Mouse (Mus musculus) liver (tissue): ENCODE data around the gene Ccdc87.
"Not testable (repeated sequence)": the region's sequence is repeated elsewhere in the genome, so short reads cannot be mapped to it uniquely, and the experiment has no call there.

Experiments used
- DNase-seq: peaks from one replicate; pipeline ENCODE4 v3.0.0-alpha.2; 2020; ENCODE audit warnings: mixed read lengths

The Ccdc87 gene

GRCm38 (mm10) chr19:4840848-4841247 lies 1.7 kb downstream of the Ccdc87 start:
- no peak for DNase-seq

- DNase-seq = no peak
Measured at GRCm38 (mm10) chr19:4842611-4843010, 3.4 kb downstream of the Ccdc87 start.

- DNase-seq = no peak
Measured at GRCm38 (mm10) chr19:4845846-4846245, 6.7 kb downstream of the Ccdc87 start.

DNA sequence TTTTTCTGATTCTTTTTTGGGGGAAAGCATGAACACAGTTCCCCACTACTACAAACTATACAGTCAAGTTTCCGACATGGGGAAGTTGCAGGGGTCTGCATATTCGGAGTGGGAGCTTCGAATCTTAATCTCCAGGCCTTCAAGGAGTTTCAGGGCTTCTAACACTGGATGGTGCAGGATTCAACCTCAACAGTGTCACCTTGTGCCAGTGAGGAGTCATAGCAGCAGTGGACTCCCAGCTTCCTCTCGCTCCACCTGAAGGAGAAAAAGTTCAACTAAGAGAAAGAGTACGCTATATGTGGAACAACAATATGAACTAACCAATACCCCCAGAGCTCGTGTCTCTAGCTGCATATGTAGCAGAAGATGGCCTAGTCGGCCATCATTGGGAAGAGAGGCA lies 8.3 kb downstream of the Ccdc87 start:
- peak; percentile 29 for DNase-seq

GRCm38 (mm10) chr19:4849800-4850199 lies 10.6 kb downstream of the Ccdc87 start:
- no peak for DNase-seq

DNA sequence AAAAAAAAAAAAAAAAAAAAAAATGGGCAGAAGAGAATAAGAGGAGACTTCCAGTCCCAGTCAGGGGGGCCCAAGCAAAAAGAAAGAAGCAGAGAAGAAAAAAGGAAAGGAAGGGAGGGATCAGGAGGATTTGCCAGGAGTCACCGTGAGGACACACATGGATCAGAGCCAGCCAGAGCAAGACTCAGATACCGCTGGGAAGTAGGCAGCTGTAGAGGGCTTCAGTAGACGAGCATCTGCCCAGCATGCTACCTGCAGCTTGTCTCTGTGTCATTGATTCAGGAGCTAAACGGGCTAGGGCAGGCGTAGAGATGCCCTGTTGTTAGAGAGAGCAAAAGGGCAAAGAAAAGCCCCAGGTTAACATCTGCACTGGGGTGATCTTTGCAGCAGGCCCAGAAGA lies 11.1 kb downstream of the Ccdc87 start:
- no peak for DNase-seq

GRCm38 (mm10) chr19:4854552-4855469 lies 15.6 kb downstream of the Ccdc87 start, which contains the start of gene Ctsf:
Gene Ctsf, plus strand, starts transcription at chr19:4855130.
- peak; percentile 81 for DNase-seq

DNA sequence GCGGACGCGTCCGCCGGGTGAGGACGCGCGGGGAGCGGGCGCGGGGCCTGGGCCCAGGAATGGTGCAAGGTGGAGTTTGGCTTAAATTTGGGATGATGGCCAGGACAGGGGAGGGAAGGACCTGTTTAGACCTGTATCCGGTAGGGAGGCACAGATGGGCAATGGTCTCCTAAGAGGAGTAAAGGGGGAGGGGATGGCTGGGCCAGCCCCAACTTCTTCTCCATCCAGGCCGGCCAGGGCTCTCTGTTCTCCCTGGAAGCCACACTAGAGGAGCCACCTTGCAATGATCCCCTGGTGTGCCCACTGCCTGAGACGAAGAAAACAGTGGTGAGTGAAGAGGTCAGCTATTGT lies 16.3 kb downstream of the Ccdc87 start:
- DNase-seq = no peak

GRCm38 (mm10) chr19:4855951-4856350 lies 16.8 kb downstream of the Ccdc87 start:
- no peak for DNase-seq

DNA sequence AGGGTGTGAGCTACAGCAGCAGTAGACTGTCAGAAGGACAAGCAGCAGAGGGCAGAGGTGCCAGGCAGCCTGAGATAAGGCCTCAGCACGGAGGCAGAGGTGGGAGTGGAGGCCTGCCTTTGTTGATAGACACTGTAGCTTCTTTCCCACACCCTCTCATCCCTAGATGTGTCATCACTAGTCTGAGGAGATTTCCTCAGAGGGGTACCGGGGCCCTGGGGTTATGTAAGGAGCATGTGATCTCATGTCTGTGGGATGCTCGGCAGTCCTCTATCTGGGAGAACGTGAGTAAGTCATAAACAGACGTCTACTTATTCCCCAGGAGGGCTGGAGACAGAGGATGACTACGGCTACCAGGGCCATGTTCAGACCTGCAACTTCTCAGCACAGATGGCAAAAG lies 19.9 kb downstream of the Ccdc87 start:
- DNase-seq = peak; percentile 90

GRCm38 (mm10) chr19:4863048-4863447 lies 23.9 kb downstream of the Ccdc87 start:
- no peak for DNase-seq

DNA sequence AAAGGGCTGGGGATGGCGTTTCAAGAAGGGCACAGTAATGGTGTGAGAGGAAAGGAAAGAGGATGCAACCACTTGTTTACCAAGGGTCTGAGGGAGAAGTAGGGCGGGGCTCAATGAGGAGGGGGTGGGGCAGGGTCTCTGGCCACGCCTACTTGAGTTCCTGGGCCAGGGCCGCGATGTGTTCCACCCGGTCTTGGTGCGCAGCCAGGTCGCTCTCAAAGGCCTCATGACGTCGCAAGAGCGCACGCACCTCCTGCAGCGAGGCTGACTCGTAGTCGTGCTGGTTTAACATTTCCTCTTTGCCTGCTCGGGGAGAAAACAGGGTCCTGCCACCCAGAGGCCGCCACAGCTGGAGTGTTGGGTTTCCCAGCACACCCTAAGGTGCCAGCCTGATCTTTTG lies 26.0 kb downstream of the Ccdc87 start:
- DNase-seq = no peak

- DNase-seq = not testable (repeated sequence)
Measured at GRCm38 (mm10) chr19:4874613-4875012, 35.4 kb downstream of the Ccdc87 start.

GRCm38 (mm10) chr19:4876241-4876640 lies 37.1 kb downstream of the Ccdc87 start:
- no peak for DNase-seq

GRCm38 (mm10) chr19:4876755-4877154 lies 37.6 kb downstream of the Ccdc87 start:
- DNase-seq = no peak

DNA sequence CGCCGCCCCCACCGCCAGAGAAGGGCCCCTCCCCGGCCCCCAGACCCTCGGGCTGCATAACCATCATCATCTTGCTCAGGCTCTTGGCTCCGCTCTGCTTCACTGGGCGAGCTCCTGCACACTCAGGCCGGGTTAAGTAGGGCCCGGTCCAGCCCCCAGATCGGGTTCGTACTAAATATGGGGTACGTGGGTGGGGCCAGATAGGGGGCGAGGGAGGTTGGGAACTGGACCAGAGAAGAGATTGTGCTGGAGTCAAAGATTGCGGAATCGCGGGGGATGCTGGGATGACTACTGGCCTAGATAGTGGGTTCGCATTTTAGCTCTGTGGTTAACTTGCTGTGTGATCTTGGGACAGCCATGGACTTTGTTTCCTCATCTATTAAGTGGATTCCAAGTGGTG lies 38.6 kb downstream of the Ccdc87 start, which contains the start of gene Actn3:
Gene Actn3 (minus strand): TSS at position 125 of the 400 bp plus-strand sequence.
- DNase-seq = peak; percentile 33

DNA sequence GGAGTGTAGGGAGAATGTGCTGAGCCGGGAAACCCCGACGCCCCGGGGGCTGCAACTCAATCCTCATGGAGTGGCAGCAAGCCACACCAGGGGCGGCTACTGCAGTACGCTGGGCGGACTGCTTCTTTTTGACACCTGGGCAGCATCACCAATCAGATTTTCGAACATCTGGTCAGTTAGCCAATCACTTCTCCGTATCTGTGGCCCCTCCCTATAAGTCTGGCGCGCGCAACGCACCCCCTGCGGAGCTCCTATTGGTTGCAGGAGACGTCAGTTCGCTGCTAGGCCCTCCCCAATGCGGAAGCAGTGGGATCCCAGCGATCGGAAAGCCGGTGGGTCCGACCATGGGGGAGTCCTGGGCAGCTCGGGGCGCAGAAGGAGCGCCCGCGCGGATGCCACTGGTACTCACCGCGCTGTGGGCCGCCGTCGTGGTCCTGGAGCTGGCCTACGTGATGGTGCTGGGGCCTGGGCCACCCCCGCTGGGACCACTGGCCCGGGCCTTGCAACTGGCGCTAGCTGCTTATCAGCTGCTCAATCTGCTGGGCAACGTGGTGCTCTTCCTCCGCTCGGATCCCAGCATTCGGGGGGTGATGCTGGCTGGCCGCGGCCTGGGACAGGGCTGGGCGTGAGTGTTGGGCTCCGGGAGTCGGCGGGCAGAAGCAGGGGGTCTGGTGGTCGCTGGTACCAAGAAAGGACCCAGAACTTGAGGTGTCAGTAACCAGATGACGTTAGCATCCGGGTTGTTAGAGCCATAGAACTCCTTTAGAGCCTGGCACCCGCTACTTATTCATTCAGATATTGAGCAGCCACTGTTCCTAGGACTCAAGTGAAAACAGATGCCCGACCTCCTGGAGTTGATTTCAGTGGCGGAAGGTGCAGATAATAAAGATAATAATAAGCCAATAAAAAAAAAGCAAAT lies 39.5 kb downstream of the Ccdc87 start, which contains the start of gene Zdhhc24:
Gene Zdhhc24 (plus strand): TSS at position 264 of the 919 bp plus-strand sequence.
- peak; percentile 97 for DNase-seq

DNA sequence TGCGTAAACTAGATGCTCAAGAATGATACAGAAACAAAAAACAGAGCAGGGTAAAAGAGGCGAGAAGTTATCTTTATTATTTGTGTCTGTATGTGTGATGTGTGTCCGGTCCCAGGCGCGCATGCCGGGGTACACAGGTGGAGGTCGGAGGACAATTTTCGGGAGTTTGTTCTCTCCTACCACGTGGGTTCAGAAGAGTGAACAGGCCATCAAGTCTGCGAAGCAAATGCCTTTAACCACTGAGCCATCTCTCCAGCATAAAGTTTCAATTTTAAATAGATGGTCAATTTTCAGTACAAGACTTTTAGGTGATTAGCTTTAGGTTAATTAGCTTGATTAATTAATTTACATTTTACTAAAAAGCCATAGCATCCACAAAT lies 40.1 kb downstream of the Ccdc87 start:
- no peak for DNase-seq

- peak; percentile 72 for DNase-seq
Measured at GRCm38 (mm10) chr19:4883961-4884360, 44.8 kb downstream of the Ccdc87 start.

DNA sequence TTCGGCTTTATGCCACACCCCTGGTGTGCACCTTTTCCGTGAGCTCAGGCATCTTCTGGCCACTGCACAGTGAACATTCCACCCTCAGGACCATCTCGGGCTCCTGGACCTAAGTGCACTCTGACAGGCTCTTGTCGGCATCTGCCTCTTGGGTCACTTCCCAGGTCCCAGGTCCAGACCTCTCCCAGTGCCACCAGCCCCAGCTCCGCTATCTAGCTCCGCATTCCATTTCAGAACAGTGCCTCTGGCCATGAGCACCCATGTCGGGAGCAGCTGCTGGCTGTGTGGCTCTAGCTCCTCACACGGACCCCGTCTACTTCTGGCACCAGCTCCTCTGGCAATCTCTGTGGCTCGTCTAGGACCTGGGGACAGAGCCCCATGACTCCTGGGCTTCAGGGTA lies 50.6 kb downstream of the Ccdc87 start:
- DNase-seq = no peak

DNA sequence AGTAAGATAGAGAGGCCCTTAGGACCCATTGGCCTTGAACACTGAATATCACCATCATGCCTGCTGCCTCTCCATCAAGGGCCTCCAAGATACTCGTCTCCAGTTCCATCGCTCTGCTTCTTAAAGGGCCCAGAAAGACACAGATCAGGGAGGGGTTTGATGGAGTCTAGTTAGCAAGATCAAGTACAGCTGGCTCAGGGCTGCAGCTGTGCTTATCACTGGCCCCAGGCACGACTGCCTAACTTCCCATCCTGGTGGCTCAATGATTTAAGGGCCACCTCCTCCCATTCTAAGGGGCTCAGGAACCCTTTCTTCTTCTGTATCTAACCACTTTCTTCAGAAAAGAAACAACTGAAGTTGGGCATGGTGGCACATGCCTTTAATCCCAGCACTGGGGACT lies 52.6 kb downstream of the Ccdc87 start:
- DNase-seq = peak; percentile 82
